Mouse (Mus musculus) bone marrow, adult 2 months (tissue): ENCODE measurements at regions not wholly inside any gene's neighbourhood (a gene's known extent, or its start where the extent isn't known, plus 50 kb on each side); places are given as distances from the start of the nearest gene placed in this dataset.
A peak's percentile ranks its signal among the peaks of the same experiment; 100 is the strongest.

Source experiments
- H3K27ac ChIP-seq: fragments of 200-500 bp; 2 replicates; pipeline ENCODE4 v1.5.1; 2012; ENCODE audit warnings: low read depth, mild to moderate bottlenecking, control low read depth, inconsistent platforms, low read length; ENCODE audit not compliant: control insufficient read depth, poor library complexity, insufficient read depth
- H3K4me1 ChIP-seq: fragments of 200-500 bp; 2 replicates; pipeline ENCODE4 v1.6.1; 2011; ENCODE audit warnings: low read length; ENCODE audit not compliant: control insufficient read depth, insufficient read depth
- H3K4me3 ChIP-seq: fragments of 200-500 bp; replicated peaks from 2 replicates; pipeline ENCODE3; 2011; ENCODE audit warnings: mild to moderate bottlenecking, low read depth, low read length, control low read depth; ENCODE audit not compliant: control insufficient read depth
- CTCF ChIP-seq: fragments of 200-500 bp; IDR thresholded peaks from 2 replicates; pipeline ENCODE4 v1.5.1; 2011; ENCODE audit warnings: low read length, control low read depth; ENCODE audit not compliant: control insufficient read depth, insufficient read depth
- POLR2A ChIP-seq: fragments of 200-500 bp; IDR thresholded peaks from 2 replicates; pipeline ENCODE4 v1.6.1; 2011; ENCODE audit warnings: low read depth, mild to moderate bottlenecking, control low read depth, low read length, borderline replicate concordance; ENCODE audit not compliant: control insufficient read depth
- WGBS: fragments of 180-500 bp; shearing (Covaris S2); methylation state at CpG from one replicate; pipeline ENCODE4 v1.1.7; 2018; 5-methylcytosine and 5-hydroxymethylcytosine counted together

DNA sequence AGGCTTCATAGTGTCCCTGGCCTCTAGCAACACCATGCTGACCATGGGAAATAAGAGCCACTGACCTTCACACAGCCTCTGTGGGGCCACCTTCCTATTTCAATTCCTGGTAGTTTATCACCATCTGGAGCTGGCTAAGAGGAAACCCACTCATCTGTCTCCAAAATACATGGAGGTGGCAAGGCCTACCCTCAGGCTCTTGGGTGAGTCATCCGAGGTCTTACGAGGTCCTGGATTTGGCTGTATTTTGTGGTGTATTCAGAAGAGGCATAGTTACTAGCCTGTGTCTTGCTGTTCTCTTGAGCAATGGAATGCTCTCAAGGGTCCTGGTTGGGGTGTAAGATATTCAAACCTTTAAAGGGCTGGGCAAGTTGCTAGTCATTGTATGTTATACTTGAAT lies 80.6 kb downstream of the Klf4 start:
- TF ChIP-seq POLR2A (no peak), CTCF (no peak)
- H3K4me3 ChIP-seq: no peak overlapping the region
- no peak overlapping the region for H3K27ac ChIP-seq
- WGBS: 84% methylated on average over 2 of the region's 2 CpGs
- H3K4me1 ChIP-seq: no peaks in the 10 kb centered on the region

DNA sequence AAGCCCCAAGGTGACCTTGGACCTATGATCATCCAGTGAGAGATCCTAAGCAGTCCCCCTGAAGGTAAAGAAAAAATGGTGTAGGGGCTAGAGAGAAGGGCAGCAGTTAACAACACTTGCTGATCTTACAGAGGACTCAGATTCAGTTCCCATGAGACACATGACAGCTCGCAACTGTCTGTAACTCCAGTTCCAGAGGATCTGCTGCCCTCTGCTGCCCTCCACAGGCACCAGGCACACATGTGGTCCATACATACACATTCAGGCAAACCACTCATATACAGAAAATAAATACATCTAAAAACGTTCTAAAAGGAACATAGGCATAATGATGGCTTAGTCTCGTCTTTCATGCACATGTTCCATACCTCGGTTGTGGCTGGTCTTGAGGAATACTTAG lies 81.2 kb downstream of the Klf4 start:
- WGBS: 65% methylated on average over 4 of the region's 4 CpGs
- Histone ChIP-seq H3K27ac (no peak overlapping the region), H3K4me1 (no peaks in the 10 kb centered on the region), H3K4me3 (no peak overlapping the region)
- TF ChIP-seq CTCF (peak; percentile 42; the same call in 1 of the 2 replicates), POLR2A (no peak)

DNA sequence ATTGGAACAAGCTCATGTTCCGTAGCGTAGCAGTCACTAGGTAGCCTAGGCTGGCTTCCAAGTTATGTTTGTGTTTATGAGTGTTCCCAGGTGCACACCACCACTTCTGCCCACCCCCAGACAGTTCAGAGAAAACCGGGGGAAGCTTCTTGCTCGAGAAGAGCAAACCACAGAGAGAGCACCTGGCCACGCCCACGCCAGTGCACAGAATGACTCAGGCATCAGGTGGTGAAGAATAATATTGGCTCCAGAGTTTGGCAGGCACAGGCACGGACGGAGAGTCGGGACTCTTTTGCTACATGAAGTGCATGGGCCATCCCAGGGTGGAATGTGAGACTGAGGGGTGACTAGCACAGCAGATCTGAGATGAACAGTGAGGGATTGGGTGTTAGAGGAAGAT lies 88.8 kb downstream of the Klf4 start:
- WGBS: 64% methylated on average over 9 of the region's 9 CpGs
- TF ChIP-seq CTCF: no peak
- no peak for TF ChIP-seq POLR2A
- Histone ChIP-seq H3K4me1 (no peaks in the 10 kb centered on the region), H3K27ac (no peak overlapping the region), H3K4me3 (no peak overlapping the region)

DNA sequence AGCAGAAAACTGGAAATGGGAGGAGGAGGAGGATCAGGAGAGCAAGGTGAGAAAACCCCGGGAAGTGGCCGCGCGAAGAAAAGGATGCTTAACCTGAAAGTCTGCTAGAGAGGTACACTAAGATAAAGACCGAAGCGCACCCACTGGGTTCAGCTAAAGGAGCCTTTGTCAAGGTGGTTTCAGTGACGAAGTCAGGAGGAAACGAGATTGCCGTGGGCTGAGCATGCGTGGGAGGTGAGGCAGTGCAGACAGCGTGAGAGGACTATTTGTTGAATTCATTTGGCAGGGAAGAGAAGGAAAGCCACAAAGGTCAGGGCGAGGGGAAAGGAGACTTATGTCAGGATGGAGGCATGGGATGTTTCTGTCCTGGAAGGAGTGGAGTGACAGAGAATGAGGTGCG lies 90.2 kb downstream of the Klf4 start:
- WGBS: 73% methylated on average over 13 of the region's 13 CpGs
- Histone ChIP-seq H3K4me3 (no peak overlapping the region), H3K4me1 (no peaks in the 10 kb centered on the region), H3K27ac (no peak overlapping the region)
- TF ChIP-seq POLR2A (no peak), CTCF (no peak)
